Mouse (Mus musculus) bone marrow macrophage, adult 2 months (primary cell): ENCODE data around the gene Rimklb.
"Not testable (repeated sequence)": the region's sequence is repeated elsewhere in the genome, so short reads cannot be mapped to it uniquely, and the experiment has no call there.

Source experiments
- CTCF ChIP-seq: IDR thresholded peaks from 2 replicates; pipeline ENCODE4 v1.5.1; 2012; ENCODE audit warnings: low read depth, mild to moderate bottlenecking, low read length, moderate library complexity
- POLR2A ChIP-seq: IDR thresholded peaks from 2 replicates; pipeline ENCODE4 v1.6.1; 2012; ENCODE audit warnings: mild to moderate bottlenecking, low read depth, low read length, borderline replicate concordance

DNA sequence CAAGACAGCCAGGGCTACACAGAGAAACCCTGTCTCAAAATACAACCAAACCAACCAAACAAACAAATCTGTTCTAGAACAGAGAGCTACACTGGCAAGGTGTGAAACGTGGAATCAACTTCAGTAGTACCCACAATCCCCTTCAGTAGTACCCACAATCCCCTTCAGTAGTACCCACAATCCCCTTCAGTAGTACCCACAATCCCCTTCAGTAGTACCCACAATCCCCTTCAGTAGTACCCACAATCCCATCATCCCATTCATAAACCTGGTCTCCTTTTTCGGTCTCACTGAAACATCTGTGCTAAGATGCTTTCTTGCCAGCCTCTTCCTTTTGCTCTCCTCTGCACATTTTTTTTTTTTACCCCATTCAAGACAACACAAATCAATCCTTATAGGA, 17.2 kb upstream of the Rimklb start:
- TF ChIP-seq POLR2A, CTCF: not testable (repeated sequence)
